Mouse (Mus musculus): ENCODE measurements around the gene Zpbp2. TPM values are rescaled to one million over a fixed set of nuclear protein-coding genes. Genes with fewer than 3 reads are reported as not detected.
A peak's percentile ranks its signal among the peaks of the same experiment; 100 is the strongest.
"Not testable (repeated sequence)": the region's sequence is repeated elsewhere in the genome, so short reads cannot be mapped to it uniquely, and the experiment has no call there.

Zpbp2 gene
- total RNA-seq, 2 experiments from 2014 or later: 0.20 TPM; not detected in 1

DNA sequence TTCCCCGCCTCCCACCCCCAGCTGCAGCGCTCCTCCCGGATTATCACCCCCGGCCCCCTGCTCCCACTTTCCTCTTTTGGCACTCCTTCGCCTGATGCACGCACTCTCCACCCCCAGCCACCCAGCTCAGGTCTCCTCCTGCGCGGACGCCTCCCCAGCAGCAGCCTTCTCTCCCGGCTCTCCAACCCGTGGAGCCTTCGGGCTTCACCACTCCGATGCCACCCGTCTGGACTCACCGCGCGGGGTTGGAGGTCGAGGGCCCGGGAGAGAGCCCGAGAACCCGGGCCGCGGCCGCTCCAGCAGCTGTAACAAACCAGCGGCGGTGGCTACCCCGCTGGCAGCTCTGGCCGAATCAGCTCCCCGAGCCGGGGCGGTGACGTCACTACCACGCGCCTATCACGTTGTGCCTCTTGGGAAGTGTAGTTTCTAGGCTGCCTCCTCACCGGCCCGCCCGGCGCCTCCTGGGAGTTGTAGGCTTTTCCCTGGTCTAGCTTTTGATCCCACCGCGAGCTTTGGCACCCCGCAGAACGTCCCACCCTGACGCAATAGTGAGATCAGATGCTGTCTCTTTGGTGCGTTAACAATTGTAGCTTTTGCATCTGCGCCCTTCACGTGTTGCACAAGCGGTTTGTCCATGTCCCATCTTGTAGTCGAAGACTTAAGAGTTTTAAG, 36.1 kb downstream of the Zpbp2 start, which contains the start of gene Ormdl3:
Gene Ormdl3 (minus strand): TSS at position 477 of the 672 bp plus-strand sequence.
- DNase-seq (ENCODE audit: low spot score in 2 of 2): peak; percentile 97 to 98
- intact Hi-C loops (cut with DNase I): no loop called here

DNA sequence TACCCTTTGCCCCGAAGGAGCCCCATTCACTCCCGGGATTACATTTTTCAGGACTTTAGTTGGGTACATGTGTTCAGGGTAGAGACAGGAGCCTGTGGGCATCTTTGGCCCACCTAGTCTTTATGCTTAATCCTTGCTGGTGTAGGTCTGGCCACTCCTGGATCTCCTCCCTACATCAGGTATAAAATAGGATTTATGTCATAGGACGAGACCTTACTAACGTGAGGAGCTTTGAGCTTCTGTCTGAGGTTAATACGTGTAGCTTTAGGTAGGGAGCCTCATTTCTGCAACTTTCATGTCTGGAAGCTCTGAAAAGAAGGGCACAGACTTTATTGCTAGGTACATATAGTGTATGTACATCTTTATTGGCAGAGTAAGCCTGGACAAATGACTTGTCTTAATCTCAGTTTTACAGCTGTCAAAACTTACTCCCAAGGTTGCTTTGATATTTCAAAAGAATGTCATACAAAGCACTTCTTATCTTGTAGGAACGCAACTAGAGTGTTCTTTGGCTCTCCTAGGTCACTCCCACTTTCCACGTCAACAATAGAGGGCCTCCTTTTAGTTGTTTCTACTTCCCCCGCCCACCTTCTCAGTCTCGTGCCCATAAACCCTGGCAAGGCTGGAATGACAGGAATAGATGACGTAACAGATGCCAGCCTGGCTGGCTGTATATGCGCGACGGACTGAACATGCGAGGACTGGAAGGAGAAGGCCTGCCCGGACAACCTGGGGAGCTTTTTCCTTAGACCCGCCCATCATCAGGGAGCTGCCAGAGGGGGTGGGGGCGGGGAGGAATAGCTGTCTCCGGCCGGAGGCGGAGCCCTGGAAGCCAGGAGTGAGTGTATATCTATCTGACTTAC, 37.0 kb downstream of the Zpbp2 start:
- intact Hi-C loops (cut with DNase I): no loop called here
- DNase-seq (ENCODE audit: low spot score in 2 of 2): peak; percentile 32 to 54

DNA sequence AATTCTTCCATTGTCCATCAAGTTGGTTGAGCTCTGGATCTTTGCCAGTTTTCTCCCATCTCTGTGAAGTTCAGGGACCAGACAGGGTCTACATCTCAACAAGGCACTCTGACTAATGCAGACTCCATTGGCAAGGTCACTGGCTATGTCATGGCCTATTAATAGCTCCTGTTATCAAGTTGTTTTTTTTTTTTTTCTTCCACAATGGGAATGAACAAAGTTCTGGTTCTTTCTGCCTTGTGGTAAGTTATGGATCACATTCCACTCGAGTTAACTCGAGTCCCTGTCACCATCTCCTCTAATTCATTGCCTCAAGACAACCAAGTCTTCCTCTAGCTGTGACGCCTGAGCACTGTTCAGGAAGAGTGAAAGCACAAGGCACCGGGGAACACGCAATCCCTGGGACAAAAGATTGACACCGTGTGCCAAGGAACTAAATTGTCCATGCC, 38.0 kb downstream of the Zpbp2 start:
- intact Hi-C loops (cut with DNase I): no loop called here

DNA sequence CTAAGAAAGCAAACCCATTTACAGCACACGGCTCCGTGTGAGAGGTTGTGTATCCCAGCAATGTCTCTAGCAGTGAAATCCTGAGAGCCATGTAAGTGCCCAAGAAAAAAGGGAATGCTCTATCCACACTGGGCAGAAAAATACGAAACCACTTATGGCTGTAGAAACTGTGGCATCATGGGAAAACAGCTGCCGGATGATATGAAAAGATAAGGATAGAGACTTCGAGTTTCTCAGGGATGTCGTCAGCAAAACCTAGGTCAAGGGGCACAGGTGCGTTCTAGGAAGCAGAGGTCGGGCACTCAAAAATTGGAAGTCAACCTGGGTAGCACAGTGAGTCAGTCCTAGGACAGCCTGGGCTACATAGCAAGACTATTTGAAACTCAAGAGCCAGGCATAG, 38.4 kb downstream of the Zpbp2 start:
- intact Hi-C loops (cut with DNase I): no loop called here

More for the DNA sequence above, 38.0 kb downstream of the Zpbp2 start:
- DNase-seq (ENCODE audit: low spot score in 2 of 2): no peak

DNA sequence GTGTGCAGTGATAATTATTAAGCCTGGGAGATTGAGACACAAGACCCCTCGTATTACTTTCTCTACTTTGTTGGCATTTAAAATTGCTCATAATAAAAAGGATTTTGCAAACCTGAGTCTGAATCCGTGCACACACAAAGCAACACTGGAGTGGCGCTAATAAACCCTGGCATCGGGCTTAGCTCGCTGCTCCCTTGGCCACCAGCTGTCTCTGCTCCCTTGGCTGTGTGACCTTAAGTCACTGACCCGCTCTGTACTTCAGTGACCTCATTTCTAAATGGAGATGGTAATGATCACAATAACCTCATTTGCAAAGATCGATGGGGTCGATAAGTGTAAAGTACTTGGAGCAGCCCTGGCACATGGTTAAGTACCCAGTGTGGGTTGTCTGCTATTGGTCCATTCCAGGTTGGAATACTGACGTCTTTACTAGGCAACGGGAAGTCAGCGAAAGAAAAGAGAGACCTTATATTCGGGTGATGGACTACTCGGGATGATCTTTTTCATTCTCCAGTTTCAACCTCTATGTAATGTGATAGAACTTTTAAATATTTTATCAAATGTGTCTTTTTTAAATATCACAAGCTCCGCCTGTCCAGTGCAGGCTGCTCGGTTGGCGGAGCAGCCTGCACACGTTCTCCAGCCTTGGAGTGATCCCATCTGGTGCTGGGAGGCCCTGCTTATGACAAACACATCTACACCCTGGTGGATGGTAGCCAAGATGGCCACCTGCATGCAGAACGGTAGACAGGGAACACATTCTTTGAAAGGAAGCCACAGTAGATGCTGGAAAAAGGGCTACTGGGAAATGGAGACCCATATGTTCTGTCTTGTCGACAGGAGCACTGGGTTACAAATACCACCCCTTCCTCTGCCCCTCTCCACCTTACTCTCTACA, 39.9 kb downstream of the Zpbp2 start:
- no peak for DNase-seq (ENCODE audit: low spot score in 2 of 2)
- intact Hi-C loops (cut with DNase I): no loop called here

More for the DNA sequence above, 38.4 kb downstream of the Zpbp2 start:
- no peak for DNase-seq (ENCODE audit: low spot score in 2 of 2)

DNA sequence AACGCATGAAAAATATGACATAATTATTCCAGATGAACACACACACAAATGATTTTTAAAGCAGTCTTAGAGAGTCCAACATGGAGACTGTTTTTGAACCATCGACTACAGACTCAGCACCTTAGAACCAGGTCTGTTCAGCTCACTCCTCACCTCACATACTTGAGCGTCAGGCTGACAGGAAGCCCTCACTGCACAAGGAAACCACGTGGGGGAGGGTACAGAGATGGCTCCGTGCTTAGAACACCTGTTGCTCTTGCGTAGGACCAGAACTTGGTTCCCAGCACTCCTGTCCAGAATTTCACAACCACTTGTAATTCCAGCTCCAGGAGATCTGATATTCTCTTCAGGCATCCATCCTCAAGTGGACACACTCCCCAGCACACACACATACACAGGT, 44.1 kb downstream of the Zpbp2 start:
- no peak for DNase-seq (ENCODE audit: low spot score in 2 of 2)
- intact Hi-C loops (cut with DNase I): no loop called here

DNA sequence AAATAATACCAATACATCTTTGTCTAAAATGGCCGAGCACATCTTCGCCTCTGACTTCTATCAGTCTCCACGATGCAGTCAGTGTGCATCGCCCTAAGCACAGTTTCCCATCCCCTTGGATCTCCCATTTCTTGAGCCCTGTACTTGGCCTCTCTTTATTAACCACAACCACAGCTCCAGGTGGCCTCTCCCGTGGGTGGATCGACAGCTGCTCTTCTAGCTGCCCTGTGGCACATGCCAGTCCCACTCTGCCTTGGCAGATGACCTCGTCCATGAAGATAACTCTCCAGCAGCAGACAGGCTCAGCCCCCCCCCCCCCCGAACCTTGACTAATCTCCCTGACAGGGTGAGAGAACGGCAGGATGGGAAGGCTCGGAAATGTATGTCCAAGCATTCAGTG, 44.6 kb downstream of the Zpbp2 start:
- intact Hi-C loops (cut with DNase I): no loop called here
- no peak for DNase-seq (ENCODE audit: low spot score in 2 of 2)

DNA sequence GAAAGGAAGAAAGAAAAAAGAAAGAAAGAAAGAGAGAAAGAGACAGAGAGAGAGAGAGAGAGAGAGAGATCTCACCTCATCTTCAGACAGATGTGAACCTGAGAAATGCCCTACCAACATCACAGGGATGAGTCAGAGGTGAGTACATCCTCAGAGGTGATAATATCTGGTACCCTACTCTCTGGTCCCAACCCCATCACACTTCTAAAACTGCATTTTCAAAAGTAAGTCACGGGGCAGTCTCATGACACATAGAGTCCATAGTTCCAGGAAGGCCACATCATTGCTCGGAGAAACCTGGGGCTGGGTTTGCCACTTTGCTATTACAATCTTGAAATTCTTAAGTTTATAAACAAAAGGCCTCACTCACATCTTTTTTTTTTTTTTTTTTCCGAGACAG, 45.1 kb downstream of the Zpbp2 start:
- intact Hi-C loops (cut with DNase I): no loop called here
- DNase-seq (ENCODE audit: low spot score in 2 of 2): no peak

DNA sequence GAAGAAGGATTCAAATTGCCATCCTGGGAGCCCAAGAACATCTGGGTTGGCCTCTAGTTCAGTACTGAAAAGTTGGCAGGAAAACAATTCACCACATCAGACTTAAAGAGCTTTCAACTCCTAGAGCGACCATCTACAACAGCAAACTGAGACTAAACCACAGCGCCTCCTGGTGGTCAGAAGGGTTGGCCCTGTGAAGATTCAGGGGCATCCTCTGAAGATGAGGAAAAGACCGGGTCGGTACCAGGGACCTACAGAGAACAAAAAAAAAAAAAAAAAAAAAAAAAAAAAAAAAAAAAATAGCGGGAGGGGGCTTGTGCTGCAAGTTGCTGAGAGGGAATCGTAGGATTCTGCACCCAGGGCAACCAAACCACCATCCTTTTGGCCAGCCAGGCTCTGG, 46.5 kb downstream of the Zpbp2 start:
- no peak for DNase-seq (ENCODE audit: low spot score in 2 of 2)
- intact Hi-C loops (cut with DNase I): no loop called here

DNA sequence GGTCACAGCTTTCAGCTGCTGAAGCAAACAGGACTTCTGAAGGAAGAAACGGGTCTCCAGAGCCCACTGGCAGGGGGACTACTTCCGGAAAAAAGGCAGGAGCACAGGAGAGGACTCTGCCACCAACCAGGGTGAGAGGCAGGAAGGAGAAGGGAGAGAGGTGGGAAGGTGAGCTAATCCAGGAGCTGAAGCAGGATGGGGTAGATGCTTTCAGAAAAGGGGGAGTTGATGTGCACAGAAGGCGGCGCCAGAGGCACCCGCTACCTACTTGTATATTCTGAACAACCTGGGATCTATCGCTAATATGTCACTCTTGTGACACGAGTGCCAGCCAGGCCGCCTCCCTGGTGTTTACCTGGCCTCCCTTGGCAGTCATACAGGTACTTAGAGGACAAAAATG, 47.1 kb downstream of the Zpbp2 start, which contains the start of gene Lrrc3c:
Gene Lrrc3c (plus strand): TSS at position 301 of the 400 bp plus-strand sequence.
- intact Hi-C loops (cut with DNase I): no loop called here
- no peak for DNase-seq (ENCODE audit: low spot score in 2 of 2)

DNA sequence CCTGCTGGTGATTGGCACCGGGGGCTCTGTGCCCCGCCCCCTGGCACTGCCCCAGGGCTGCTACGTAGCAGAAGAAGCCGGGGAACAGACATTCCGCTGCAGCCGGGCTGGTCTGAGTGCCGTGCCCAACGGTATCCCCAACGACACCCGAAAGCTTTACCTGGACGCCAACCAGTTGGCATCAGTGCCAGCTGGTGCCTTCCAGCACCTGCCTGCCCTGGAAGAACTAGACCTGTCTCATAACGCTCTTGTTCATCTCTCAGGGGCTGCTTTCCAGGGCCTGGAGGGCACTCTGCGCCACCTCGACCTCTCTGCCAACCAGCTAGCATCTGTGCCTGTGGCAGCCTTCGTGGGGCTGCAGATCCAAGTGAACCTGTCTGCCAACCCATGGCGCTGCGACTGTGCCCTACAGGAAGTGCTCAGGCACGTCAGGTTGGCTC, 48.0 kb downstream of the Zpbp2 start:
- intact Hi-C loops (cut with DNase I): no loop called here
- DNase-seq (ENCODE audit: low spot score in 2 of 2): no peak

DNA sequence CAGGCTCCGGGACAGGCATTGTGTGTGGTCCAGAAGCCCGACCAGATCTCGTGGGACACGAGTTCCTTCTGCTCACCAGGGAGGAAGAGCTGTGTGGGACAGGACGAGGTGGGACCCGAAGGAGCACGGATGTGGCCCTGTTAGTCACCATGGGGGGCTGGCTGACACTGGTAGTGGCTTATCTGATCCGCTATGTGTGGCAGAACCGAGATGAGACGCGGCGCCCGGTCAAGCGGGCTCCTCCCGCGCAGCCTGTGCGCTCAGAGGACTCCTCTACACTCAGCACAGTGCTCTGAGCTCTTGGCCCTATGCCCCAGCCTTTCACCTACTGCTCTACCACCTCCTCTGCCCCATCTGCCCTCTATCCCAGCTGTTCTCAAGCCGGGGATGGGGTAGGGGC, 48.4 kb downstream of the Zpbp2 start:
- intact Hi-C loops (cut with DNase I): no loop called here
- DNase-seq (ENCODE audit: low spot score in 2 of 2): no peak

DNA sequence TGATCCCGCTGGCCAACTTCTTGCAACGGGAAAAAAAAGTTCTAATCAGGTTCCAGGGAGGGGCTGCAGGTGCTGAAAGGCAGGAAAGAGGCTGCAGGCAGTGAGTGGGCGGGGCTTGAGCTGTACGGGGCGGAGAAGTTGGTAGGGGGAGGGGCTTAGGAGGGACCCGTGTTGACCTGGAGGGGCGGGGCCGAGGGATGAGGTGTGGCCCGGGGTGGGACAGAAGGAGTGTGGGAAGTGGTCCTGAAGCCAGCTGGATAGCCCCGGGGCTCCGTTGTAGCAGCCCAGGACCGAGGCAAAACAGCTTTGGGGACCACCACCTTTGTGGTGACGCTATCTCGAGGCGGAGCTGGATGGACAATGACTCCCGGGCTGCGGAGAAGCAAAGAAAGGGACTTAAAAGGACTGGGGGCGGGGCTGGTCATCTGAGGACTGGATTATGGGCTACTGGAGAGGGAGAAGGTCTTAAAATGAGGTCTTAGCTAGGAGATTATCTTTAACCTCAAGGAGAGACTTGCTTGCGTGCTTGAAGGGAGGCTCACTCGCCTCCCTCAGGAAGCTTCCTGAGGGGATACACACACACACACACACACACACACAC, 51.3 kb downstream of the Zpbp2 start:
- no peak for DNase-seq (ENCODE audit: low spot score in 2 of 2)
- intact Hi-C loops (cut with DNase I): no loop called here

DNA sequence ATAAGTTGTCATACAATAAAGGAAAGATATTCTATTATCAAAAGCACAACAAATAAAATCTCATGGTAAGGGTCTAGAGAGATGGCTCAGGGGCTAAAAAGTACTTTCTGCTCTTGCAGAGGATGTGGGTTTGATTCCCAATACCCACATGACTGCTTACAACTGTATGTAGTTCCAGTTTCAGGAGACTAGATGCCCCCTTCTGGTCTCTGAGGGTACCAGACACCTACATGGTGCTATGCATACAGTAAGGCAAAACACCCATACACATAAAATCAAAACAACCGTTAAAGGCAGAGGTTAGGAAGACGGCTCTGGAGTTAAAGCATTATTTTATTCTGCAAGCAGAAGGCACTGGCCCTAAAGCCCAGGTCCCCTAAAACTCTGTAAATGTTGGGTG, 53.1 kb downstream of the Zpbp2 start:
- no peak for DNase-seq (ENCODE audit: low spot score in 2 of 2)
- intact Hi-C loops (cut with DNase I): no loop called here

DNA sequence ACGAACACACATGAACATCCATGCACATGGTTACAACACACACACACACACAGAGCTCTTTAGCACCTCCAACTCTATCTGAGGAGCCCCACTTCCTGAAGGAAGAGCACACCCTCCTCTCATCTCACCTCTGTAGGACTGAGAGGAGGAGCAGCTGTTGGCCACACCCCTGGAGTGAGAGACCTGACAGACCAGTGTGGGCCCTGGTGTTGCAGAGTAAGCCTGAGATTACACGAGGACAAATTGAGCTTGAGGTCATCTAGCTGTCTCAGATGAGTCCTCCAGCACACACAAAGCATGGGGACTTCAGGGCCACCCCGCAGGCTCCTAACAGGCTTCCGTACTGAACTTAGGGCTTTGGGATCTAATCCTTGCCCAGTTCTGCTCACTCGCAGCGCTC, 54.0 kb downstream of the Zpbp2 start:
- intact Hi-C loops (cut with DNase I); DNase-seq (ENCODE audit: low spot score in 2 of 2): not testable (repeated sequence)

DNA sequence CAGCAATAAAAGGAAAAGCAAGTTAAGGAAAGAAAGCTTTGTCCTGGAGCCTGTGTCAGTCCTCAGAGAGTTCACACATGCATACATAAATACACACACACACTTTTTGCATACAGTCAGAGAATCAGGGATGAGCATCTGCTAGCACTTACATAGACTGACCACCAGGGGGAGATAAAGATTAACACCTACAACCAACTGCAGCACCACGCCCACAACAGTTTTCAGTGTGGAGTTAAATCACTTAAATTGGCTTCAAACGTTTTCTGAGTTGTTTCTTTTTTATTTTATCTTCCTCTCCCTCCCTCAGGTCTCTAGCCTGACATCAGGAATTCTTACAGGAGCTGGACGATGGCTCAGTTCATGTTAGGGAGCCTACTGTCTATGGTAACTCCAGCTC, 55.9 kb downstream of the Zpbp2 start:
- intact Hi-C loops (cut with DNase I): no loop called here
- no peak for DNase-seq (ENCODE audit: low spot score in 2 of 2)
